Mouse (Mus musculus) neural tube, embryonic 12.5 days (tissue): ENCODE measurements around the gene Coro6. TPM values are rescaled to one million over a fixed set of nuclear protein-coding genes. Genes with fewer than 3 reads are reported as not detected.

Source experiments
- ATAC-seq: fragments of 200-750 bp; cut with Nextera tagmentation; 2 replicates; pipeline ENCODE4 v1.8.0; 2017; ENCODE audit warnings: low read depth, mild to moderate bottlenecking, moderate TSS enrichment, moderate library complexity; ENCODE audit not compliant: low FRiP score
- H3K27ac ChIP-seq: fragments of 300-500 bp; sonication (generic); 2 replicates; pipeline ENCODE4 v1.5.1; 2016
- H3K27me3 ChIP-seq: fragments of 300-500 bp; sonication (generic); replicated peaks from 2 replicates; pipeline ENCODE4 v1.6.1; 2016; ENCODE audit warnings: mild to moderate bottlenecking
- H3K36me3 ChIP-seq: fragments of 300-500 bp; sonication (generic); 2 replicates; pipeline ENCODE4 v1.6.1; 2016; ENCODE audit warnings: mild to moderate bottlenecking
- H3K4me1 ChIP-seq: fragments of 300-500 bp; sonication (generic); 2 replicates; pipeline ENCODE4 v1.6.1; 2016
- H3K4me2 ChIP-seq: fragments of 300-500 bp; sonication (generic); replicated peaks from 2 replicates; pipeline ENCODE4 v1.6.1; 2016; ENCODE audit warnings: mild to moderate bottlenecking
- H3K4me3 ChIP-seq: fragments of 300-500 bp; sonication (generic); 2 replicates; pipeline ENCODE4 v1.5.1; 2016
- H3K9ac ChIP-seq: fragments of 300-500 bp; sonication (generic); 2 replicates; pipeline ENCODE4 v1.6.1; 2016; ENCODE audit warnings: mild to moderate bottlenecking
- H3K9me3 ChIP-seq: fragments of 300-500 bp; sonication (generic); 2 replicates; pipeline ENCODE4 v1.6.1; 2016; ENCODE audit warnings: mild to moderate bottlenecking
- WGBS: fragments of 180-500 bp; shearing (Covaris S2); methylation state at CpG from one replicate; pipeline ENCODE4 v1.1.7; 2016; 5-methylcytosine and 5-hydroxymethylcytosine counted together
- polyA plus RNA-seq: library from polyadenylated mRNA; unstranded; fragments of >200 nt; fragmentation: Nextera tagmentation; extraction: Ambion mirVana; gene quantifications from 2 replicates; pipeline ENCODE4 v1.2.1, GENCODE M21; 2016

Coro6 gene
- polyA plus RNA-seq, 1 experiment from 2014 or later = 0.15 TPM

GRCm38 (mm10) chr11:77446628-77447041, 15.6 kb upstream of the Coro6 start:
- H3K9me3 ChIP-seq = no peaks in the 10 kb centered on the region
- 62% methylated on average over 6 of the region's 6 CpGs for WGBS
- no peak overlapping the region for H3K4me2 ChIP-seq
- H3K27ac ChIP-seq = no peak overlapping the region
- H3K9ac ChIP-seq = no peak overlapping the region
- H3K4me1 ChIP-seq = no peaks in the 10 kb centered on the region
- ATAC-seq = no peak
- H3K4me3 ChIP-seq = no peak overlapping the region
- no peaks in the 10 kb centered on the region for H3K27me3 ChIP-seq
- peaks cover 21% of the 10 kb centered on the region for H3K36me3 ChIP-seq

DNA sequence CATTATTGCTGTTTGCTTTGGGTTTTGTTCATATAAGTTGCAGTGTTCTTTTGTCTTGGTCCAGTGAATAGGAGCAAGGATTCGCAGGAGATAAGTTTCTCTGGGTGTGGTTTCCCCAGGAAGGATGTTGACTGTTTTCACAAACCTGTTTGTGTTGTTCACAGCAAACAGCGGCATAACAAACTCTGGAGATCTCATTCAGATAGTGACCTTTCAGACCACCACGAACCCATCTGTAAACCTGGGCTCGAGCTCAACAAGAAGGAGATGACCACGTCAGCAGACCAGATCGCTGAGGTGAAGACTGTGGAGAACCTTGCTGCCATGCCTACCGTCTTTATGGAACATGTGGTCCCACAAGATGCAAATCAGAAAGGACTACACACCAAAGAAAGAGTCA, 13.0 kb upstream of the Coro6 start:
- ATAC-seq = no peak
- 93% methylated on average over 7 of the region's 7 CpGs for whole genome bisulfite sequencing
- H3K27me3 ChIP-seq = no peaks in the 10 kb centered on the region

DNA sequence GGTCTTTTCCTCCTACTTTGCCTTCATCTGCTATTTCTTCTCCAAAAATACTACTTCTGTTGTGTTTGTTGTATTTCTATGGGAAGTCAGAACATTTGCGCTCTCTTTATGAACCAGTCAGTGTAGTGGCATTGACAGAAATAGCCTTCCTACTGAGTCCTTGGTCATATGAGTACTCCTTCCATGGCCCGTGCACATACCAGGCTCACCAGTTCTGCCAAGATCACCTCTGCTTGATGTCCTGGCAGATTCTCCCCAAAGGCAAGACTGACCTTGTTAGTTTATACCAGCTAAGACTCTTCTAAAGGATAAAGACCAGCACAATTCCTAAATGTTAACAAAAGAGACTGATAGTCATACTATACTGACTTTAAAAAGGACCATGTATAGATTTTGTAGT, 10.5 kb upstream of the Coro6 start:
- Histone ChIP-seq H3K4me2 (no peak overlapping the region), H3K27me3 (no peaks in the 10 kb centered on the region), H3K36me3 (peaks cover 22% of the 10 kb centered on the region), H3K4me3 (no peak overlapping the region), H3K9ac (no peak overlapping the region), H3K9me3 (no peaks in the 10 kb centered on the region), H3K27ac (no peak overlapping the region), H3K4me1 (no peaks in the 10 kb centered on the region)
- 92% methylated on average over 2 of the region's 2 CpGs for WGBS
- no peak for ATAC-seq

More for the DNA sequence above, 13.0 kb upstream of the Coro6 start:
- no peak overlapping the region for H3K4me2 ChIP-seq
- H3K4me3 ChIP-seq = no peak overlapping the region
- no peak overlapping the region for H3K27ac ChIP-seq
- H3K36me3 ChIP-seq = peaks cover 19% of the 10 kb centered on the region
- H3K4me1 ChIP-seq = no peaks in the 10 kb centered on the region
- no peaks in the 10 kb centered on the region for H3K9me3 ChIP-seq
- H3K9ac ChIP-seq = no peak overlapping the region

DNA sequence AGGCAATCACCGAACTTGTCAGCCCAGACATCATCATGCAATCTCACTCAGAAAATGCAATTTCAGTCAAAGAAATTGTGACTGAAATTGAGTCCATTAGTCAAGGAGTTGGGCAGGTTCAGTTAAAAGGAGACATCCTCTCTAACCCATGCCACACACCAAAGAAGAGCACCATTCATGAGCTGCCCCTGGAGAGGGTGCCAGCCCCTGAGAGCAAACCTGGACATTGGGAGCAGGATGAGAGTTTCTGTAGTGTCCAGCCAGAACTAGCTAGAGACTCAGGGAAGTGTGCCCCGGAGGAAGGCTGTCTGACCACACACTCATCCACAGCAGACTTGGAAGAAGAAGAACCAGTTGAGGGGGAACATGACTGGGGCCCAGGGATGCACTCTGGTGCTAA, 8.8 kb upstream of the Coro6 start:
- Histone ChIP-seq H3K4me1 (no peaks in the 10 kb centered on the region), H3K9me3 (no peaks in the 10 kb centered on the region), H3K27ac (no peak overlapping the region), H3K4me3 (no peak overlapping the region), H3K27me3 (no peaks in the 10 kb centered on the region; the same call in 1 of the 2 replicates), H3K9ac (no peak overlapping the region), H3K4me2 (no peak overlapping the region), H3K36me3 (peaks cover 25% of the 10 kb centered on the region)
- no peak for ATAC-seq
- WGBS = 93% methylated on average over 2 of the region's 2 CpGs

GRCm38 (mm10) chr11:77455770-77456510, 6.3 kb upstream of the Coro6 start:
- Histone ChIP-seq H3K9me3 (no peaks in the 10 kb centered on the region), H3K9ac (no peak overlapping the region), H3K4me1 (no peaks in the 10 kb centered on the region), H3K27me3 (peaks cover 12% of the 10 kb centered on the region; the same call in 1 of the 2 replicates), H3K27ac (no peak overlapping the region), H3K36me3 (peaks cover 16% of the 10 kb centered on the region), H3K4me3 (no peak overlapping the region), H3K4me2 (no peak overlapping the region)
- 87% methylated on average over 9 of the region's 9 CpGs for WGBS
- ATAC-seq = no peak

- Histone ChIP-seq H3K4me2 (no peak overlapping the region), H3K4me1 (peaks cover 2% of the 10 kb centered on the region), H3K27ac (no peak overlapping the region), H3K9me3 (no peaks in the 10 kb centered on the region), H3K27me3 (peaks cover 21% of the 10 kb centered on the region), H3K4me3 (no peak overlapping the region), H3K36me3 (peaks cover 16% of the 10 kb centered on the region), H3K9ac (no peak overlapping the region)
- no peak for ATAC-seq
- 88% methylated on average over 6 of the region's 6 CpGs for WGBS
Observed at GRCm38 (mm10) chr11:77456866-77457265, 5.3 kb upstream of the Coro6 start.

- H3K4me1 ChIP-seq = peaks cover 13% of the 10 kb centered on the region
- peak overlapping the region; percentile 99 for H3K4me2 ChIP-seq
- ATAC-seq = no peak
- no peaks in the 10 kb centered on the region for H3K9me3 ChIP-seq
- peak overlapping the region; percentile 51 for H3K4me3 ChIP-seq
- H3K27ac ChIP-seq = no peak overlapping the region
- H3K9ac ChIP-seq = peak overlapping the region; percentile 58
- peaks cover 3% of the 10 kb centered on the region; the same call in 1 of the 2 replicates for H3K36me3 ChIP-seq
- 6% methylated on average over 6 of the region's 6 CpGs for WGBS
- peaks cover 60% of the 10 kb centered on the region for H3K27me3 ChIP-seq
Observed at GRCm38 (mm10) chr11:77461856-77462255, 355 bp upstream of the Coro6 start.

GRCm38 (mm10) chr11:77463101-77463445, 862 bp downstream of the Coro6 start:
- Histone ChIP-seq H3K4me1 (peaks cover 24% of the 10 kb centered on the region), H3K4me3 (no peak overlapping the region), H3K27me3 (peaks cover 72% of the 10 kb centered on the region), H3K9ac (no peak overlapping the region), H3K36me3 (no peaks in the 10 kb centered on the region; the same call in 1 of the 2 replicates), H3K27ac (no peak overlapping the region), H3K4me2 (peak overlapping the region; percentile 99), H3K9me3 (no peaks in the 10 kb centered on the region)
- 45% methylated on average over 8 of the region's 8 CpGs for WGBS
- ATAC-seq = no peak

GRCm38 (mm10) chr11:77463786-77464185, 1.6 kb downstream of the Coro6 start:
- WGBS = 78% methylated on average over 10 of the region's 10 CpGs
- Histone ChIP-seq H3K27me3 (peaks cover 76% of the 10 kb centered on the region), H3K4me2 (no peak overlapping the region), H3K4me3 (no peak overlapping the region), H3K4me1 (peaks cover 24% of the 10 kb centered on the region), H3K9me3 (no peaks in the 10 kb centered on the region), H3K36me3 (no peaks in the 10 kb centered on the region; the same call in 1 of the 2 replicates), H3K9ac (no peak overlapping the region), H3K27ac (no peak overlapping the region)
- no peak for ATAC-seq

- Histone ChIP-seq H3K4me2 (no peak overlapping the region), H3K4me3 (no peak overlapping the region), H3K27ac (no peak overlapping the region), H3K4me1 (peaks cover 24% of the 10 kb centered on the region), H3K9ac (no peak overlapping the region), H3K27me3 (peaks cover 78% of the 10 kb centered on the region), H3K36me3 (no peaks in the 10 kb centered on the region; the same call in 1 of the 2 replicates), H3K9me3 (no peaks in the 10 kb centered on the region)
- WGBS = 49% methylated on average over 4 of the region's 4 CpGs
- ATAC-seq = no peak
Observed at GRCm38 (mm10) chr11:77464684-77465083, 2.5 kb downstream of the Coro6 start.

DNA sequence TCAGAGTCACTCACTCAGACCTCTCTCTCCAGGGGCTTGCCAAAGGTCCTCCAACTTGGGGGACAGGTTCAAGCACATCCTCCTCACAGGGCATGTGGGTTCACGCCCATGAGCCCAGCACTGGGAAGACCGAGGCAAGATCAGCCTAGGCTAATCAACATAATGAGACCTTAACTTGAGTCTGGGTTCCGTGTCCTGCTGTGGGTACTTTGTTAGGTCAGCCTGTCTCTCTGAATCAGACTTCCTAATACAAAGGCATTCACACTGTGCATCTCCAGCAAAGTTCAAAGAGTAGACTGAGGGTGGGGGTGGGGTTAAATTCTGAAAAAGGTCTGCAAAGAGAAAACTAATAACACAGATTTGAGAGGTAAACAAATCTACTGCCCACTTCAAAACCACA, 2.9 kb downstream of the Coro6 start:
- Histone ChIP-seq H3K9ac (no peak overlapping the region), H3K36me3 (no peaks in the 10 kb centered on the region; the same call in 1 of the 2 replicates), H3K27me3 (peaks cover 78% of the 10 kb centered on the region), H3K27ac (no peak overlapping the region), H3K4me1 (peaks cover 24% of the 10 kb centered on the region), H3K9me3 (no peaks in the 10 kb centered on the region), H3K4me2 (no peak overlapping the region), H3K4me3 (no peak overlapping the region)
- 45% methylated on average over 3 of the region's 3 CpGs for WGBS
- no peak for ATAC-seq

GRCm38 (mm10) chr11:77466544-77466943, 4.3 kb downstream of the Coro6 start:
- Histone ChIP-seq H3K27ac (no peak overlapping the region), H3K4me3 (no peak overlapping the region), H3K36me3 (peaks cover 12% of the 10 kb centered on the region), H3K9me3 (no peaks in the 10 kb centered on the region), H3K27me3 (peaks cover 63% of the 10 kb centered on the region), H3K4me2 (no peak overlapping the region), H3K9ac (no peak overlapping the region), H3K4me1 (peaks cover 24% of the 10 kb centered on the region)
- 35% methylated on average over 9 of the region's 9 CpGs for WGBS
- ATAC-seq = no peak

DNA sequence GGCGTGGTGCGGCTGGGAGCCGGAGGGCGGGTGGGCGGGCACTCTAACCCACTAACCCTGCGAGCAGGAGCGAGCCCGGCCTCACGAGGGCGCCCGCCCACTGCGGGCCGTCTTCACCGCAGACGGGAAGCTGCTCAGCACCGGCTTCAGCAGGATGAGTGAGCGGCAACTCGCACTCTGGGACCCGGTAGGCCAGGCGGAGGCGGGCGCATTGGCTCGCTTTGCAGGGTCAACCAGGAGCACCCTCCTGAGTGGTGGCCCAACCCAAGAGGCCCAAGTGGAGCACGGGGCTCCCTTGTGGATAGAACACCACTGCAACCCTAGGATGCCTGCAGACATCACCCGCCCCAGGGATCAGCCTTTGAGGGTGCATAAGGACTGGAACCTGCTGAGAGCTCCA, 4.9 kb downstream of the Coro6 start:
- Histone ChIP-seq H3K4me2 (peak overlapping the region; percentile 20), H3K9ac (no peak overlapping the region), H3K4me1 (peaks cover 19% of the 10 kb centered on the region), H3K27me3 (peaks cover 57% of the 10 kb centered on the region), H3K27ac (no peak overlapping the region), H3K36me3 (peaks cover 18% of the 10 kb centered on the region), H3K9me3 (no peaks in the 10 kb centered on the region), H3K4me3 (no peak overlapping the region)
- ATAC-seq = peak; percentile 17; the same call in 1 of the 2 replicates
- WGBS = 3% methylated on average over 25 of the region's 25 CpGs
